Comparison of ENCODE assay signal across 13 mouse cellular contexts in genomic region chr6:96944796-96945195, GRCm38 (mm10).
A peak's percentile ranks its signal among the peaks of the same experiment; 100 is the strongest.
DNase-seq lines count a peak whose midpoint lies in the region; ATAC-seq and TF ChIP-seq lines count a peak whose summit lies in the region.
"Had no signal": no experiment of that assay in that cellular context is flagged by ENCODE, and none has a peak within 500 bp of the region (broad histone marks: within the 10 kb centered on the region; RNA-seq: fewer than 3 reads in every experiment).

No protein-coding gene starts in this region.

- peak; percentile 21 for DNase-seq in gastrocnemius, adult 2 months
- DNase-seq in gastrocnemius, postnatal 36 days: no peak
- peak; percentile 11 for DNase-seq in urinary bladder, postnatal 14 days (ENCODE audit: low spot score)
- no peak for DNase-seq in urinary bladder, adult 2 months (ENCODE audit: low spot score)
- DNase-seq in kidney, postnatal 25 days: peak; percentile 9 to 37
- no peak for DNase-seq in midbrain, embryonic 11.5 days (ENCODE audit: low spot score, missing footprints)
- DNase-seq: gastrocnemius, postnatal 14 days; spleen, adult 18-20 months; thymus, postnatal 25 days had no signal

- H3K4me3 ChIP-seq in gastrocnemius, adult 2 months: no peak overlapping the region
- H3K4me3 ChIP-seq in midbrain, embryonic 11.5 days (ENCODE audit: low read depth, low read length): no peak overlapping the region
- H3K4me3 ChIP-seq: hindbrain, embryonic 13.5 days; limb, embryonic 12.5 days had no signal

- TF ChIP-seq CTCF in gastrocnemius, adult 2 months (IDR thresholded peaks at IDR 0.05): no peak

- no peak overlapping the region for H3K4me2 ChIP-seq in midbrain, embryonic 11.5 days
- H3K4me2 ChIP-seq: hindbrain, embryonic 13.5 days; limb, embryonic 12.5 days had no signal

- intact Hi-C loops in gastrocnemius, adult 2 months (cut with DNase I): no loop called here
- intact Hi-C loops in gastrocnemius, postnatal 36 days (cut with DNase I): no loop called here

- no peak overlapping the region for H3K9ac ChIP-seq in midbrain, embryonic 11.5 days (ENCODE audit: low read length)
- H3K9ac ChIP-seq: hindbrain, embryonic 13.5 days; limb, embryonic 12.5 days had no signal

- no peaks in the 10 kb centered on the region for H3K9me3 ChIP-seq in midbrain, embryonic 11.5 days (ENCODE audit: control insufficient read depth, low read length)
- H3K9me3 ChIP-seq: hindbrain, embryonic 13.5 days; limb, embryonic 12.5 days had no signal

- H3K27ac ChIP-seq in gastrocnemius, adult 2 months: no peak overlapping the region
- no peak overlapping the region for H3K27ac ChIP-seq in midbrain, embryonic 11.5 days (ENCODE audit: low read depth, low read length)
- H3K27ac ChIP-seq: hindbrain, embryonic 13.5 days; limb, embryonic 12.5 days had no signal

- no peaks in the 10 kb centered on the region for H3K36me3 ChIP-seq in midbrain, embryonic 11.5 days (ENCODE audit: control insufficient read depth, insufficient read depth, low read length)
- H3K36me3 ChIP-seq: hindbrain, embryonic 13.5 days; limb, embryonic 12.5 days had no signal

- no peaks in the 10 kb centered on the region for H3K4me1 ChIP-seq in midbrain, embryonic 11.5 days (ENCODE audit: control insufficient read depth, insufficient read depth, low read length)
- H3K4me1 ChIP-seq: hindbrain, embryonic 13.5 days; limb, embryonic 12.5 days had no signal

- H3K27me3 ChIP-seq in midbrain, embryonic 11.5 days (ENCODE audit: control insufficient read depth, insufficient read depth, low read length): no peaks in the 10 kb centered on the region
- H3K27me3 ChIP-seq: CH12.LX; hindbrain, embryonic 13.5 days; limb, embryonic 12.5 days had no signal

- WGBS in midbrain, embryonic 11.5 days: 53% methylated on average over 2 of the region's 2 CpGs

- no peak for ATAC-seq in megakaryocyte, adult 5-6 weeks (ENCODE audit: poor library complexity, severe bottlenecking)
- no peak for ATAC-seq in midbrain, embryonic 11.5 days (ENCODE audit: low FRiP score)

Comparison
In these comparisons a context has a peak if more than half of its experiments do, and no peak if none do; other contexts are left out.
1. DNase-seq: peak in gastrocnemius, adult 2 months (single experiment), urinary bladder, postnatal 14 days (single experiment) and kidney, postnatal 25 days (2 of 2); none in gastrocnemius, postnatal 36 days (0 of 2), urinary bladder, adult 2 months (single experiment) and midbrain, embryonic 11.5 days (single experiment).